Mouse (Mus musculus) stomach, postnatal 0 days (tissue): ENCODE data around the gene Gm45837.

ENCODE experiments used
- CTCF ChIP-seq: IDR thresholded peaks from 2 replicates; pipeline ENCODE4 v1.5.1; 2016; ENCODE audit warnings: antibody characterized with exemption, low read depth, mild to moderate bottlenecking, moderate library complexity
- EP300 ChIP-seq: optimal IDR thresholded peaks from 2 replicates; pipeline ENCODE3; 2016; ENCODE audit warnings: antibody characterized with exemption

GRCm38 (mm10) chr7:101456318-101456717, 45.6 kb downstream of the Gm45837 start:
- no peak for TF ChIP-seq CTCF
- no peak for TF ChIP-seq EP300
